Mouse (Mus musculus): ENCODE measurements around the gene Olfr519.

The Olfr519 gene

GRCm38 (mm10) chr7:108894320-108894719 lies at the start of gene Olfr519:
Gene Olfr519, minus strand, starts transcription at chr7:108894420.
- DNase-seq = no peak

- DNase-seq = peak; percentile 42
Observed at GRCm38 (mm10) chr7:108944002-108944401, 49.8 kb upstream of the Olfr519 start.

- no peak for DNase-seq
Observed at GRCm38 (mm10) chr7:108941466-108941865, 47.2 kb upstream of the Olfr519 start.

GRCm38 (mm10) chr7:108936591-108936990 lies 42.4 kb upstream of the Olfr519 start:
- no peak for DNase-seq

GRCm38 (mm10) chr7:108935411-108935810 lies 41.2 kb upstream of the Olfr519 start:
- DNase-seq = no peak

- no peak for DNase-seq
Observed at GRCm38 (mm10) chr7:108934836-108935235, 40.6 kb upstream of the Olfr519 start.

GRCm38 (mm10) chr7:108933794-108934731 lies 39.8 kb upstream of the Olfr519 start, which contains the start of gene Eif3f:
Gene Eif3f, plus strand, starts transcription at chr7:108934417.
- DNase-seq = peak; percentile 90

- DNase-seq = no peak
Observed at GRCm38 (mm10) chr7:108929726-108930393, 35.6 kb upstream of the Olfr519 start, which contains the start of gene Nlrp10. Gene Nlrp10, minus strand, starts transcription at chr7:108930178.

GRCm38 (mm10) chr7:108928280-108929188 lies 34.3 kb upstream of the Olfr519 start:
- peak; percentile 26 for DNase-seq

- no peak for DNase-seq
Observed at GRCm38 (mm10) chr7:108927043-108927442, 32.8 kb upstream of the Olfr519 start.

GRCm38 (mm10) chr7:108903969-108904368 lies 9.7 kb upstream of the Olfr519 start:
- DNase-seq = no peak

- no peak for DNase-seq
Observed at GRCm38 (mm10) chr7:108884906-108885305, 9.3 kb downstream of the Olfr519 start, which contains the start of gene Olfr518. Gene Olfr518, minus strand, starts transcription at chr7:108885006.

- no peak for DNase-seq
Observed at GRCm38 (mm10) chr7:108872279-108872678, 21.9 kb downstream of the Olfr519 start, which contains the start of gene Olfr517. Gene Olfr517, minus strand, starts transcription at chr7:108872379.

GRCm38 (mm10) chr7:108850429-108850828 lies 43.8 kb downstream of the Olfr519 start, which contains the start of gene Olfr516:
Gene Olfr516, minus strand, starts transcription at chr7:108850529.
- DNase-seq = no peak
